Mouse (Mus musculus) stomach, postnatal 0 days (tissue): ENCODE data around the gene Rpl14. TPM values are rescaled to one million over a fixed set of nuclear protein-coding genes. Genes with fewer than 3 reads are reported as not detected.

Experiments
- ATAC-seq: fragments of 200-750 bp; cut with Nextera tagmentation; 2 replicates; pipeline ENCODE4 v1.8.0; 2017; ENCODE audit not compliant: low FRiP score, low TSS enrichment
- DNase-seq: peaks from one replicate; pipeline ENCODE4 v3.0.0-alpha.2; 2016; ENCODE audit warnings: low spot score
- H3K27ac ChIP-seq: fragments of 300-500 bp; sonication (generic); replicated peaks from 2 replicates; pipeline ENCODE4 v1.5.1; 2014; ENCODE audit warnings: mild to moderate bottlenecking, control low read depth
- H3K27me3 ChIP-seq: fragments of 300-500 bp; sonication (generic); 2 replicates; pipeline ENCODE4 v1.6.1; 2014; ENCODE audit warnings: low read length; ENCODE audit not compliant: control insufficient read depth, insufficient read depth
- H3K36me3 ChIP-seq: fragments of 300-500 bp; sonication (generic); 2 replicates; pipeline ENCODE4 v1.6.1; 2014; ENCODE audit warnings: low read length, mixed read lengths; ENCODE audit not compliant: control insufficient read depth, insufficient read depth
- H3K4me1 ChIP-seq: fragments of 300-500 bp; sonication (generic); replicated peaks from 2 replicates; pipeline ENCODE4 v1.6.1; 2014; ENCODE audit warnings: antibody characterized with exemption; ENCODE audit not compliant: control insufficient read depth, insufficient read depth
- H3K4me2 ChIP-seq: fragments of 300-500 bp; sonication (generic); replicated peaks from 2 replicates; pipeline ENCODE4 v1.6.1; 2014; ENCODE audit warnings: low read depth, mild to moderate bottlenecking, control low read depth, moderate library complexity
- H3K4me3 ChIP-seq: fragments of 300-500 bp; sonication (generic); 2 replicates; pipeline ENCODE4 v1.5.1; 2014; ENCODE audit warnings: low read depth, low read length, control low read depth
- H3K9ac ChIP-seq: fragments of 300-500 bp; sonication (generic); 2 replicates; pipeline ENCODE4 v1.6.1; 2014; ENCODE audit warnings: mild to moderate bottlenecking, low read length, control low read depth, mixed read lengths
- H3K9me3 ChIP-seq: fragments of 300-500 bp; sonication (generic); 2 replicates; pipeline ENCODE4 v1.6.1; 2016; ENCODE audit warnings: low read length; ENCODE audit not compliant: control insufficient read depth
- CTCF ChIP-seq: IDR thresholded peaks from 2 replicates; pipeline ENCODE4 v1.5.1; 2016; ENCODE audit warnings: antibody characterized with exemption, low read depth, mild to moderate bottlenecking, moderate library complexity
- EP300 ChIP-seq: optimal IDR thresholded peaks from 2 replicates; pipeline ENCODE3; 2016; ENCODE audit warnings: antibody characterized with exemption
- WGBS: fragments of 180-500 bp; shearing (Covaris S2); extraction: QIAGEN DNeasy Blood & Tissue Kit; methylation state at CpG from one replicate; pipeline ENCODE4 v1.1.7; 2014; 5-methylcytosine and 5-hydroxymethylcytosine counted together
- polyA plus RNA-seq: library from polyadenylated mRNA; unstranded; fragments of >200 nt; fragmentation: Nextera tagmentation; extraction: Ambion mirVana; gene quantifications from 2 replicates; pipeline ENCODE4 v1.2.1, GENCODE M21; 2015

Gene Rpl14
- polyA plus RNA-seq, 1 experiment from 2014 or later, result 742 TPM

DNA sequence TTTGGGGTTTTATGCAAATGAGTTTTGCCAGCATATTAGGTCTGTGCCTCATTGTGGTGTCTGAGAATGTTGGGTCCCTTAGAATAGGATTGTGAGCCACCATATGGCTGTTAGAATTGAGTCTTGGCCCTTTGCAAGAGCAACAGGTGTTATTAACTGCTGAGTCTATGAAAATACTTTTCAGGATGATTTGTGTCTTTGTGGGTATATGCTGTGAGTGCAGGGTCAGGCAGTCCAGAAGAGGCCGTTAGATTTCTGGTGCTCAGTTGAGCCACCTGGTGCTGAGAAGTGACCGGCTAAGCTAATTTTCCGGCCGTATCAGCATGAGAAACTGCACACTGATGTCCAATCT is 5.4 kb downstream of the Rpl14 start:
- 0 out of 2 replicates have a peak, but pooled peaks cover 2% of the 10 kb centered on the region for H3K4me1 ChIP-seq
- H3K9me3 ChIP-seq, result no peaks in the 10 kb centered on the region
- no peak; the same call in 1 of the 2 replicates for TF ChIP-seq CTCF
- no peak for TF ChIP-seq EP300
- peak overlapping the region; percentile 88 for H3K4me2 ChIP-seq
- no peak overlapping the region for H3K9ac ChIP-seq
- 0 out of 2 replicates have a peak, but pooled peaks cover 8% of the 10 kb centered on the region for H3K36me3 ChIP-seq
- no peak overlapping the region for H3K27ac ChIP-seq
- WGBS, result 2% methylated on average over 4 of the region's 4 CpGs
- 0 out of 2 replicates have a peak overlapping the region, but pooled peaks have one; percentile 72 for H3K4me3 ChIP-seq
- ATAC-seq, result no peak
- no peak for DNase-seq
- H3K27me3 ChIP-seq, result no peaks in the 10 kb centered on the region

DNA sequence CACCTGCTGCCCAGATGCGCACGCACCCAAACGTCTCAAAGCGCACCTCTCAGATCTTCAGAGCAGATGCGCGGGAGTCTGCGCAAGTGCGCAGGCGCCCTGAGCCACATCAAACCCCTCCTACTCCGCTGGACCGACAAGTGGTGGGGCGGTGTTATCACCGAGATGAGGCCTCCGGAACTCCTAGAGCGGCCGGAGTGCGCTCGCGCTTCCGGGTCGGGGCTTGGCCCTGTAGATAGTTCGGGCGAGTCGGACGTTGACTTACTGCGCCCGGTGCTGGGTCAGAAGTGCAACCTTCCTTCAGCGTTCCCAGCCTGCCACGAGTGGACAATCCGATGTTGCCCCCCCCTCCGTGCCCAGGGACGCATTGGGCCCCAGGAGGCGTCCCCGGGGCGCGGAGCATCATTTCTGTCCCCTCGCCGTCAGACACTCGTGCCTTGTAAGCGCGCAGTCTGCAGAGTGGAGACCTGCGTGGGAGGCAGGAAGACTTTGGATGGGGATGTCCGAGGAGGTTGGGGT is 5.9 kb downstream of the Rpl14 start:
- H3K9me3 ChIP-seq, result no peaks in the 10 kb centered on the region
- H3K27me3 ChIP-seq, result no peaks in the 10 kb centered on the region
- peak overlapping the region; percentile 92 for H3K9ac ChIP-seq
- H3K36me3 ChIP-seq, result 0 out of 2 replicates have a peak, but pooled peaks cover 8% of the 10 kb centered on the region
- peak overlapping the region; percentile 72 for H3K4me3 ChIP-seq
- under 1% methylated on average over 43 of the region's 43 CpGs for WGBS
- DNase-seq, result peak; percentile 95
- peak overlapping the region; percentile 82 for H3K27ac ChIP-seq
- peak; percentile 94 for ATAC-seq
- TF ChIP-seq CTCF, result no peak; the same call in 1 of the 2 replicates
- TF ChIP-seq EP300, result no peak
- peak overlapping the region; percentile 88 for H3K4me2 ChIP-seq
- peaks cover 2% of the 10 kb centered on the region; the same call in 1 of the 2 replicates for H3K4me1 ChIP-seq

DNA sequence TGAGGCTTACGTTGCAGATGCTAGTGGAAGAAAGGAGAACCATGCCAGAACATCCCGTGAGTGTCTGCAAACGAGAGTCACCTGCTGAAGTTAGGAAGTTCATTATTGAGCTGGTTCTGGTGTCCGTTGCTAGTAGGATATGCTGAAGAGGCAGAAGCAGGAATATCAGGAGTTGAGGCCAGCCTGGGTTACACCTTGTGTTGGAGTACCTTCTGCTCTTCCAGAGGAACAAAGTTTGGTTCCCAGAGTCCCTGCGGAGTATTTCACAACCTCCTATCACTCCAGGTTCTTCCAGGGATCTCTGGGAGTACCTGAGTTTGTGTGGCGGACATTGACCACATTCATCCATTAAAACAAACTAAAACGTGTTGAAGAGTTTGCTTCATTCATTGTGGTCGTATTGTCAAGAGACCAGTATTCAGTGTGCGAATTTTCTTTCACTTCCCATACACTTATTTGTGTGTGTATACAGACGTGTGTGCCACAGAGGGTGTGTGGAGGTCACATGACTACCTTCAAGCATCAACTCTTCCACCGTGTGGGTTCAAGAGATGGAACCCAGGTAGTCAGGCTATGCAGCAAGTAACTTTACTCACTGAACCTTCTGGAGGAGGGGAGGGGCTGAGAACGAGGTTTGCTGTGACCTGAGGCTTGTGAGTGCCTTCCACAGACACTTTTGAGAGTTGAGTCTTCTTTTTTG is 6.6 kb downstream of the Rpl14 start:
- no peaks in the 10 kb centered on the region for H3K27me3 ChIP-seq
- H3K4me1 ChIP-seq, result no peaks in the 10 kb centered on the region; the same call in 1 of the 2 replicates
- no peaks in the 10 kb centered on the region for H3K9me3 ChIP-seq
- WGBS, result 43% methylated on average over 12 of the region's 12 CpGs
- DNase-seq (no peak), ATAC-seq (no peak)
- peak overlapping the region; percentile 92 for H3K9ac ChIP-seq
- H3K4me2 ChIP-seq, result peak overlapping the region; percentile 88
- peak overlapping the region; percentile 82 for H3K27ac ChIP-seq
- 0 out of 2 replicates have a peak, but pooled peaks cover 8% of the 10 kb centered on the region for H3K36me3 ChIP-seq
- peak overlapping the region; percentile 72 for H3K4me3 ChIP-seq
- TF ChIP-seq CTCF (no peak), EP300 (no peak)

DNA sequence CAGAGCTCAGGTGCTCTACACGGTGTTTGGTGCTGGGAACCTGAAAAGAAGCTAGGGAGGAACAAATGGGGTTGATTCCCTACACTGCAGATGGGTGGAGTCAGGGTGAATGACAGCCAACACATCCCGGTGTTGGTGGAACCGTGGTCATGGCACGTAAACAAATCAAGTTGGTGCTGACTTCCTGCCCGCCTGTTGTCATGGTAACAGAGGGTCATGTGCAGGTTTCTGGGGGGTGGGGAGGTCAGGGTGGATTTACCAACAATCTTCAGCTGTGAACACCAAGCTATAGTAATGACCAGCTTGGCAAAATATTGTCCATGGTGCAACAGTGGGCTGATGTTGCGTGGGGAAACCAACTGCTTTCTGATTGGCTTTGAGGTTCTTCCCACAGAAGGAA is 7.5 kb downstream of the Rpl14 start:
- no peak overlapping the region for H3K4me3 ChIP-seq
- H3K9me3 ChIP-seq, result no peaks in the 10 kb centered on the region
- 0 out of 2 replicates have a peak, but pooled peaks cover 8% of the 10 kb centered on the region for H3K36me3 ChIP-seq
- H3K27ac ChIP-seq, result no peak overlapping the region
- H3K4me2 ChIP-seq, result no peak overlapping the region
- H3K4me1 ChIP-seq, result no peaks in the 10 kb centered on the region; the same call in 1 of the 2 replicates
- ATAC-seq (no peak), DNase-seq (no peak)
- no peak overlapping the region for H3K9ac ChIP-seq
- 32% methylated on average over 6 of the region's 6 CpGs for WGBS
- TF ChIP-seq CTCF, result no peak
- no peak for TF ChIP-seq EP300
- no peaks in the 10 kb centered on the region for H3K27me3 ChIP-seq

DNA sequence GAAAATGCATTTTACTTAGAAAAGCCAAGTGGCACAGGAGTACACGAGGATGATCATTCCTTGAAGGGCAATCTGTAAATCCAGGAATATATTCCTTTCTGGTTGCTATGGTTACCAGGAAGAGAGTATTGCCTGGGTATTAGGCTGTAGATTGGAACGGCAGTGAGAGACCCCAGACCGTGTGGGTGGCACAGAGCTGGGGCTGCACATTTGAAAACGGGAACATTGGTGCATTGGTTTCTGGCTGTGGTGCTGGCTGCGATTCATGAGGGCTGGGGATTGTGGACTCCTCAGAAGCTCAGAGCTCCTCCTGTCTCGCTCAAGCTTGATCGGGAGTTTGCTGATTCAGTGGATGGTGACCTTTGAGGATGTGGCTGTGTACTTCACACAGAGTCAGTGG is 8.6 kb downstream of the Rpl14 start:
- no peak overlapping the region for H3K9ac ChIP-seq
- H3K4me1 ChIP-seq, result no peaks in the 10 kb centered on the region; the same call in 1 of the 2 replicates
- TF ChIP-seq EP300, result no peak
- no peak for TF ChIP-seq CTCF
- ATAC-seq (no peak), DNase-seq (no peak)
- 76% methylated on average over 7 of the region's 7 CpGs for WGBS
- no peaks in the 10 kb centered on the region for H3K9me3 ChIP-seq
- no peaks in the 10 kb centered on the region for H3K27me3 ChIP-seq
- H3K4me3 ChIP-seq, result no peak overlapping the region
- no peak overlapping the region for H3K4me2 ChIP-seq
- H3K27ac ChIP-seq, result no peak overlapping the region
- 0 out of 2 replicates have a peak, but pooled peaks cover 5% of the 10 kb centered on the region for H3K36me3 ChIP-seq
